Mouse (Mus musculus) hindbrain, embryonic 10.5 days (tissue): ENCODE data around the gene Cars2. TPM values are rescaled to one million over a fixed set of nuclear protein-coding genes. Genes with fewer than 3 reads are reported as not detected.

Experiments
- DNase-seq: peaks from one replicate; pipeline ENCODE4 v3.0.0-alpha.2; 2017; ENCODE audit warnings: low spot score
- H3K27ac ChIP-seq: fragments of 300-500 bp; sonication (generic); 2 replicates; pipeline ENCODE4 v1.5.1; 2016; ENCODE audit warnings: mild to moderate bottlenecking, moderate library complexity
- H3K27me3 ChIP-seq: fragments of 300-500 bp; sonication (generic); 2 replicates; pipeline ENCODE4 v1.6.1; 2016; ENCODE audit warnings: mild to moderate bottlenecking; ENCODE audit not compliant: poor library complexity, insufficient read depth, severe bottlenecking
- H3K36me3 ChIP-seq: fragments of 300-500 bp; sonication (generic); 2 replicates; pipeline ENCODE4 v1.6.1; 2016; ENCODE audit warnings: mild to moderate bottlenecking, moderate library complexity
- H3K4me1 ChIP-seq: fragments of 300-500 bp; sonication (generic); replicated peaks from 2 replicates; pipeline ENCODE4 v1.6.1; 2016; ENCODE audit warnings: mild to moderate bottlenecking
- H3K4me3 ChIP-seq: fragments of 300-500 bp; sonication (generic); 2 replicates; pipeline ENCODE4 v1.5.1; 2016; ENCODE audit warnings: mild to moderate bottlenecking, moderate library complexity
- H3K9me3 ChIP-seq: fragments of 300-500 bp; sonication (generic); 2 replicates; pipeline ENCODE4 v1.6.1; 2016; ENCODE audit warnings: mild to moderate bottlenecking, moderate library complexity
- WGBS: fragments of 180-500 bp; shearing (Covaris S2); methylation state at CpG from one replicate; pipeline ENCODE4 v1.1.7; 2016; 5-methylcytosine and 5-hydroxymethylcytosine counted together
- polyA plus RNA-seq: library from polyadenylated mRNA; unstranded; fragments of >200 nt; fragmentation: Nextera tagmentation; extraction: Ambion mirVana; gene quantifications from 2 replicates; pipeline ENCODE4 v1.2.1, GENCODE M21; 2016

Gene Cars2
- polyA plus RNA-seq, 1 experiment from 2014 or later, result 19.5 TPM

DNA sequence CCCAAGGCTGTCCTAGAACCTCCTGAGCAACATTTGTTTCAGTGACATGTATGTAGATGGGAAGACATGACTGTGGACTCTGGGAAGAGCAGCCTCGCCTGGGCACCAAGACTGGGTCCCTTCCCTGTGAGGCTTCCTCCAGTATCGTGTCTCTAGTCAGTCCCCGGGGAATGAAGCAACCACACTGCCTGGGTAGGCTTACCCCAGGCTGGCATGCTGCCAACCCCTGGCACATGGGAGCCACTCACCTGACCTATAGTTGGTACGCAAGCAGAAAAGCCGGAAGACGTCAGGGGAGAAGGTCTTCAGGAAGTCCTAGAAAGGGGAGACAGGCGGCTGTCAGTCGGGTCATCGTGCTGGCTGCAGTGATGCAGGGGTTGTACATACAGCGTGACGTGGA, 31.9 kb downstream of the Cars2 start:
- peaks cover 69% of the 10 kb centered on the region for H3K36me3 ChIP-seq
- H3K9me3 ChIP-seq, result no peaks in the 10 kb centered on the region
- H3K27ac ChIP-seq, result no peak overlapping the region
- WGBS, result 92% methylated on average over 11 of the region's 11 CpGs
- no peak overlapping the region for H3K4me3 ChIP-seq
- no peaks in the 10 kb centered on the region for H3K4me1 ChIP-seq
- no peaks in the 10 kb centered on the region for H3K27me3 ChIP-seq
- no peak for DNase-seq

DNA sequence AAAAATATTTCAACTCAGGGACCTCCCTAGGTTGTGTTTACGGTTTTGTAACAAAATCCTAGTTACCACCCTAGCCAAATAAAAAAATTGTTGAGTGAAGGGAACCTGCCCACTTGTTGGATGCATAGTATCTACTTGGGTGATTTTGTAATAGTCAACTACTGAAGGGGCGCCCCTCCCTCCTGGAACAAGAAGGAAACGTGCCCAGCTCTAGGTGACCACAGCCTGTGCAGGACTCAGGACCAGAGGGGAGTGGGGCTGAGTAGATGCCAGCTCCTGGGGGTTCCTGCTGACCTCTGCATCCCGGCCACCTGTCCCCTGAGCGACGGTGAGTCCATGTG, 32.6 kb downstream of the Cars2 start:
- WGBS, result 89% methylated on average over 6 of the region's 6 CpGs
- peaks cover 76% of the 10 kb centered on the region for H3K36me3 ChIP-seq

DNA sequence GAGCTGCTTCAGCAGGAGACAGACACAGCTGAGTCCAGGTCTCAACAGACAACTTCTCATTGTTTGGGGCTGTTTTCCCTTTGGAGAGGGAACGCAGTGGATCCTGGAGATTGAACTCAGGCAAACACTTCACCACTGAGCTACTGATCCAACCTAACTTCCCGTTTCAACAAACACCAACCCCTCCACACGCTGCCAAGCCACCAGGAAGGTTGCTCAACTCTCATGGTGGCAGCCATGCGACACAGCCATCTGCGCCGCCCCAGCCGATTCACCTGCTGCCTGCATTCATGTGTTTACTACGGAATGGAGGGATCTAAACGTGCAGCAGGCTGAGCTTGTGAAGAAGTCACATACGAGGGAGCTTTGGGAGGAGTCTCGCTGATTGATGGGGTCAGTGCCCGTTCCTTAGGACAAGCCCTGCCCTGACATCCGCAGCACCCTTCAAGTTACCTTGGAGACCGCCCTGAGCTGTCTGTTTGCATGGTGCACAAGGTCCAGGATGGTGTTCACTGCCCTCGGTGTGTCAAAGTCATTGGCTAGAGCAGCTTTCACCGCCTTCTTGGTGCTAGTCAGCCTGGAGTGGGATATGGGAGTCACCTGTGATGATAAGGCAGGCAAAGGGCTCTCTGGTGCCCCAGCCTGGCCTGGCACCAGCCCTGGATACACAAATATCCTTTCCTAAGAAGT, 33.1 kb downstream of the Cars2 start:
- 90% methylated on average over 16 of the region's 16 CpGs for WGBS

More for the DNA sequence above, 32.6 kb downstream of the Cars2 start:
- no peak for DNase-seq
- no peaks in the 10 kb centered on the region for H3K4me1 ChIP-seq
- no peaks in the 10 kb centered on the region for H3K9me3 ChIP-seq
- no peak overlapping the region for H3K27ac ChIP-seq
- H3K27me3 ChIP-seq, result no peaks in the 10 kb centered on the region
- no peak overlapping the region for H3K4me3 ChIP-seq

DNA sequence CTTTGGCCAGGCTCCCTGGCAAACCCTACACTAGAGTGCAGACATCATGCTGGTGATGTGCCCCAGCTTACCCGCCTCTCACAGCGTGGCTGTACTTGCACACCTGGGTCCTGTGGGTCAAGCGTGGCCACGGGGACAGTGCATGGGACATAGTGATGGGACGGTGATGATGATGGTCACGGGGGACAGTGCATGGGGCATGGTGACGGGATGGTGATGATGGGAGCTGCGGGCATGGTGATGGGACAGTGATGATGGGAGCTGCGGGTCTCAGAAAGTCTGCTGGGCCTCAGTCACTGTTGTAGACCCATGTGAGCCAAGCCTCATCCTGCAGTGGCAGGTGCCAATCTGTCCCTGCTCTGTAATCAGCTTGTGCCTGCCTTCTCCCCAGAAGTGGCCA, 34.3 kb downstream of the Cars2 start:
- WGBS, result 97% methylated on average over 9 of the region's 9 CpGs
- H3K4me1 ChIP-seq, result no peaks in the 10 kb centered on the region
- no peaks in the 10 kb centered on the region for H3K27me3 ChIP-seq
- no peaks in the 10 kb centered on the region for H3K9me3 ChIP-seq
- no peak overlapping the region for H3K27ac ChIP-seq
- H3K36me3 ChIP-seq, result peaks cover 90% of the 10 kb centered on the region
- no peak overlapping the region for H3K4me3 ChIP-seq
- DNase-seq, result no peak

More for the DNA sequence above, 33.1 kb downstream of the Cars2 start:
- DNase-seq, result no peak
- H3K36me3 ChIP-seq, result peaks cover 81% of the 10 kb centered on the region
- no peaks in the 10 kb centered on the region for H3K4me1 ChIP-seq
- H3K9me3 ChIP-seq, result no peaks in the 10 kb centered on the region
- H3K27ac ChIP-seq, result no peak overlapping the region
- no peaks in the 10 kb centered on the region for H3K27me3 ChIP-seq
- no peak overlapping the region for H3K4me3 ChIP-seq

DNA sequence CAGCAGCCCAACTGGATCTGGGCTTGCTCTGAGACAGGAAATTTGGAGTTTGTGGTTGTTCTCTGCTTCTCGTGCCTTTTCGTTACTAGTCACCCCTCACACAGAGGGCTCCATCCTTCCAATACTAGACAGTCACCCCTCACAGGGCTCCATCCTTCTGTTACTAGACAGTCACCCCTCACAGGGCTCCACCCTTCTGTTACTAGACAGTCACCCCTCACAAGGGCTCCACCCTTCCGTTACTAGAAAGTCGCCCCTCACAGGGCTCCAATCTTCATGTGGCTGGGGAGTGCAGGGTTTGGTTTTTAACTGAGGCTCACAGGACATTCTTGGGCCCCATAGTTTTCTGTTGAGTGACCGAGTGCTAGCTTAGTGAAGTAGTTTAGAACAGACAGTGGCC, 37.3 kb downstream of the Cars2 start:
- Histone ChIP-seq H3K4me1 (no peaks in the 10 kb centered on the region), H3K27ac (no peak overlapping the region), H3K36me3 (peaks cover 100% of the 10 kb centered on the region), H3K9me3 (no peaks in the 10 kb centered on the region), H3K27me3 (no peaks in the 10 kb centered on the region), H3K4me3 (no peak overlapping the region)
- no peak for DNase-seq
- 90% methylated on average over 5 of the region's 5 CpGs for WGBS

DNA sequence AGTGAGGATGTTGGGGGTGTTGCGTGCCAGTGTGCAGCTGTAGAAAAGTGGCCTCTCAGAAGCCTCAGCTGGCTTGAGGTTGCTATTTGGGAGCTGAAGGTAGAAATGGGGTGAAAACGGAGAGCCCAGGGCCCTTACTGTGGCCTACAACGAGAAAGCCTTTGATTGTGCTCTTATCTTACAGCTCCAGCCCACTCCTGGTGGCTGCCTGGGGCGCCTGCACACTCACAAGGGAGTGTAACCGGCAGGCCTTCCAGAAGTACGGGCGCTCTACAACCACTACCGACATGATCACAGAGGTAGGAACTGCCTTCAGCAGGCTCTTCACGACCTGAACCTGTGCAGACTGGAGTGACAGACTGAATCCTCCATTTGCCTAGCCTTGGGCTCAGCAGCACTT, 37.9 kb downstream of the Cars2 start:
- DNase-seq, result no peak
- H3K36me3 ChIP-seq, result peaks cover 99% of the 10 kb centered on the region
- no peaks in the 10 kb centered on the region for H3K9me3 ChIP-seq
- WGBS, result 89% methylated on average over 9 of the region's 9 CpGs
- no peak overlapping the region for H3K27ac ChIP-seq
- H3K4me1 ChIP-seq, result no peaks in the 10 kb centered on the region
- H3K27me3 ChIP-seq, result no peaks in the 10 kb centered on the region
- no peak overlapping the region for H3K4me3 ChIP-seq

DNA sequence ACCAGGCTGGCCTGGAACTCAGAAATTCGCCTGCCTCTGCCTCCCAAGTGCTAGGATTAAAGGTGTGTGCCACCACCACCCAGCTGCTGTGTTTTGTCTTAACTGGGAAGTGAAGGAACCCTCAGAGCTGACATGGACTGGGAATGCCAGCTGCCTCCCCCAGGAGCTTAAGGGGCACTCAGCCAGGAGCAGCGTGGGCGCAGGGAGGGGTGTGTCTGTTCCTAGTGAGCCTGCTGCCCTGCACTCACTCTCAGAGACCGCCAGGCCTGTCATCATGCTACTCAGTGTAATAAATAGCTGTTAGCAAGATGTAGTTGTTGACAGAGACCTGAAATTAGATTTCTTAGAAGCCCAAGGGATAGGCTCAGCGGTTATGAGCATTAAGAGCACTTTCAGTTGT, 39.6 kb downstream of the Cars2 start:
- H3K36me3 ChIP-seq, result peaks cover 99% of the 10 kb centered on the region
- H3K27me3 ChIP-seq, result no peaks in the 10 kb centered on the region
- DNase-seq, result no peak

DNA sequence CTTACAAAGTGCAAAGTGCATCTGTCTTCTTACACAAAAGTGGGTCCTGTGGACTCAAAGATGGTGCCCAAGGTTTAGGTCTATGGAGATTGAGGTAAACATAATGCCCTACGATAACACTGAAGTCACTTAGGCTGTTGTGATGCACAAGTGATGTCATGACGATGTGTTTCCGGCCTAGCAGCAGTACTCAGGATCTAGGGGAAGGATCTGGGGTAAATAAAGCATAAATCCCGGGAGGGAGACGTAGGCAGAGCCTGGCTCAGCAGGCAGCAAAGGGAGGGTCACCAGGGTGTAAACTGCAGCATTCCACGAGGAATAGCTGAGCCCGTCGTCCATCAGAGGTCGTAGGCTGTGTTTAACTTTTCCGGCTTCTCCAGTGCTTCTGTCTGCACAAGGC, 41.7 kb downstream of the Cars2 start:
- DNase-seq, result no peak
- H3K4me1 ChIP-seq, result no peaks in the 10 kb centered on the region
- H3K36me3 ChIP-seq, result peaks cover 99% of the 10 kb centered on the region
- H3K27ac ChIP-seq, result no peak overlapping the region
- H3K9me3 ChIP-seq, result no peaks in the 10 kb centered on the region
- no peaks in the 10 kb centered on the region for H3K27me3 ChIP-seq
- no peak overlapping the region for H3K4me3 ChIP-seq
- WGBS, result 85% methylated on average over 10 of the region's 10 CpGs

More for the DNA sequence above, 39.6 kb downstream of the Cars2 start:
- Histone ChIP-seq H3K4me3 (no peak overlapping the region), H3K27ac (no peak overlapping the region), H3K9me3 (no peaks in the 10 kb centered on the region), H3K4me1 (no peaks in the 10 kb centered on the region)
- 86% methylated on average over 5 of the region's 5 CpGs for WGBS

DNA sequence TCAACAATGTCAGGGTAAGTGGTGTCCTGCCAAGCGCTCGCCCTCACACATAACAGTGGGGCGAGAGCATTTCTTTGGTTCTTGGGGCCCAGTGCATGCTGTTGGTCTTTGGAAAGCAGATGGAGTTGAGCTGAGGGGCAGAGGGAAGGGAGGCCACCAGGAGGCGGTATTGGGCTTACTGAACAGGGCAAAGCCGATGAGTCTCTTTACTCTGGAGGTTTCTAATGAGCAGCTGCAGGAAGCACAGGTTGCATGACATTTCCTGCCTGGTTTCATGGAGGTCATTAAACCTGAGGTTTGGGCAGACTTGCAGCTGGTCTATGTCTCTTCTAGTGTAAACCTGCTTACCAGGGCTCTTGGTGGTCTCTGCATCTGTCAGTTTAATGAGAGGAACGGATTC, 43.8 kb downstream of the Cars2 start:
- H3K4me3 ChIP-seq, result no peak overlapping the region
- DNase-seq, result peak; percentile 46
- no peaks in the 10 kb centered on the region for H3K27me3 ChIP-seq
- H3K4me1 ChIP-seq, result no peaks in the 10 kb centered on the region
- WGBS, result 77% methylated on average over 6 of the region's 6 CpGs
- H3K9me3 ChIP-seq, result no peaks in the 10 kb centered on the region
- H3K36me3 ChIP-seq, result peaks cover 99% of the 10 kb centered on the region
- no peak overlapping the region for H3K27ac ChIP-seq

DNA sequence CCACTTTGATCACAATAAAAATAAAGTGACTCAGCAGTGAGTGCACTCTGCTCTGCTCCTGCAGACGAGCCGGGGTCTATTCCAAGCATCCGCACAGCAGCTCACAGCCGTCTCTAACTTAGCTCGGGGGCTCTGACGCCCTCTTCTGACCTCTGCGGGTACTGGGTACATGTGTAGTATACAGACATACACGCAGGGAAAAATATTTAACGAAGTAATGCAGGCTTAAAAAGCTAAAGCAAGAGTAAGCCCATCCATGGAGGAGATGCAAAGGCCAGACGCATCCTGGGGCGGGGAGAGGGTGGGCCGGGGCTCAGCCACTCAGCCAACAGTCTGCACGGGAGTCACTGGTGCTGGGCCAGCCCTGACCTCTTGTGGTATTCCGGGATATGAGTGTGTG, 44.5 kb downstream of the Cars2 start:
- Histone ChIP-seq H3K4me1 (no peaks in the 10 kb centered on the region), H3K27ac (no peak overlapping the region), H3K36me3 (peaks cover 96% of the 10 kb centered on the region), H3K9me3 (no peaks in the 10 kb centered on the region), H3K27me3 (no peaks in the 10 kb centered on the region), H3K4me3 (no peak overlapping the region)
- DNase-seq, result no peak
- WGBS, result 84% methylated on average over 14 of the region's 14 CpGs

DNA sequence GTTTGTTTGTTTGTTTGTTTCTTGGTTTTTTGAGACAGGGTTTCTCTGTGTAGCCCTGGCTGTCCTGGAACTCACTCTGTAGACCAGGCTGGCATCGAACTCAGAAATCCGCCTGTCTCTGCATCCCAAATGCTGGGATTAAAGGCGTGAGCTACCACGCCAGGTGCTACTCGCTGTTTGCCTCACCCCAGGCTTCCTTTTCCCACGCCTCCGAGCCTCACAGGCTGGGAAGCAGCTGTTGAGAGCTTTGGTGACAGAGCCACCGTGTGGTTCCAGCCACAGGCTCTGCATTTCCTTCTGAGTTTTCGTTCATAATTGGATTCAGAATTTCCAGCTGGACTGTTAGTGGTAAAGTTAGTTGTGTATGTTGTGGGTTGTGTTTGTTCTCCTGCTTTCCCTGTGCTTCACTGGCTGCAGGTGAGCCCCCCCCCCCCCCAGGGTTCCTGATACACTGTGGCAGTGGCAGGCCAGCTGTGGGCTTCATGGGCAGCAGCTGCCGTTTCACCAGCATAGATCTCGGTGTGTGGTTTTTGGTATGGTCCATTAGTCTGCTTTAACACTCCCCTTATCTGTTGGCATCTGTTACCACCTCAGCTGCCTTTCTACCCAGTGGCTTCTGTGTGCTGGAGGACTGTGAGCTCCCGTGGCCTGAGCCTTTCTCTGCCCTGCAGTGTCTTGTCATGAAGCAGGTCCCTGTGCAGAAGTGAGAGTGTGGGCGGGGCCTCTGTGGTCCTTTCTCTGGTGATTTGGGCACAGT, 46.9 kb downstream of the Cars2 start:
- Histone ChIP-seq H3K4me3 (no peak overlapping the region), H3K36me3 (peaks cover 81% of the 10 kb centered on the region), H3K9me3 (no peaks in the 10 kb centered on the region), H3K27ac (no peak overlapping the region), H3K4me1 (peaks cover 8% of the 10 kb centered on the region; the same call in 1 of the 2 replicates), H3K27me3 (no peaks in the 10 kb centered on the region)
- DNase-seq, result no peak
- WGBS, result 92% methylated on average over 13 of the region's 13 CpGs

DNA sequence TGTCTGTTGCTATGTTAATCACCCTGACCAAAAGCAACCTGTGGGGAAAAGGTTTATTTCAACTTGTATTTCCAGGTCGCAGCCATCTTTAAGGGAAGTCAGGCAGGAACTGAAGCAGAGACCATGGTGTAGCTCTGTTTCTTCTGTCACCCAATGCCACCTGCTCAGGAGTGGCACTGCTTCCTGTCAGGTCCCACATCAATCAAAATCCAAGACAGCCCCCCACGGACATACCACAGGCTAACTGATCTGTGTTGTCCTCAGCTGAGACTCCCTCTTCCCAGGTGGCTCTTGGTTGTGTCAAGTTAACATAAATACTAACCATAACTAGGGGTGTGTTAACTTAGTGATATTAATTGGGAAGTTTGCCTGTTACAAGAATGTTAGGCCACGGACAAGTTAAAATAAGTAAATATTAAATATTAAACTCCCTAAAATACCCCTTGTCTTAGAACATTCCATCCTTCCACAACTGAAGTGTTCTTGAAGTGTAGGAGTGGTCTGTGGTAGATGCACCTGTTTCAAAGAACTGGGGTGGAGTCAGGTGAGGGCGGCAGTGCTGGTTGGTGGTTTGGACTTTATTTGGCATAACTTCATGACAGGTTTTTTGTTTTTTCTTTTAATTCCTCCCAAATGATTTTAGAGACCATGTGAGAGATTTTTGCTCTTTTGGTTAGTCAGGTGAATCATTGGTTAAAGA, 51.6 kb downstream of the Cars2 start:
- Histone ChIP-seq H3K9me3 (no peaks in the 10 kb centered on the region), H3K36me3 (peaks cover 34% of the 10 kb centered on the region), H3K27me3 (no peaks in the 10 kb centered on the region), H3K27ac (no peak overlapping the region), H3K4me3 (0 out of 2 replicates have a peak overlapping the region, but pooled peaks have one; percentile 98), H3K4me1 (peaks cover 24% of the 10 kb centered on the region)
- no peak for DNase-seq
- WGBS, result 88% methylated on average over 4 of the region's 4 CpGs

DNA sequence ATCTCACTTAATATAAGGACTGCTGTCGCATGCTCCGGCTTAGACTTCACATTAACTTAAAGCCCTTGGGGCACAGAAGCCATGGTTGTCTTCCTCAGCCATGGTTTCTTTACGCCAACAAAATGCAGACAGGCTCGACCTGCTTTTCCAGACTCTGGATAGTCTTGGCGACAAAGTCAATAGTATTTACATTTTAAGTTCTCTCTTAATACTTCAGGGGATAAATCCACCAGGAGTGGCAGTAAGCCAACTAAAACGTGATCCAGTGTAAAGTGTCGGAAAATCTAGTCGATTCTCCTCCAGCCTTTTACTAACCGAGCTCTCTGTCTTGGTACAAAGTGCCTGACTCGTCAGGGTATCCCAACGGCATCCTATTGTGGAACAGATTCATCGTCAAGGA, 52.3 kb downstream of the Cars2 start:
- no peaks in the 10 kb centered on the region for H3K27me3 ChIP-seq
- DNase-seq, result no peak
- H3K4me1 ChIP-seq, result peaks cover 24% of the 10 kb centered on the region
- H3K9me3 ChIP-seq, result no peaks in the 10 kb centered on the region
- peak overlapping the region; percentile 98 for H3K4me3 ChIP-seq
- peaks cover 28% of the 10 kb centered on the region for H3K36me3 ChIP-seq
- no peak overlapping the region for H3K27ac ChIP-seq
- WGBS, result 77% methylated on average over 12 of the region's 12 CpGs
